Mouse (Mus musculus) C2C12 (cell line): ENCODE results near the gene Gk. TPM values are rescaled to one million over a fixed set of nuclear protein-coding genes. Genes with fewer than 3 reads are reported as not detected.

Source experiments
- H3K27me3 ChIP-seq: one replicate; pipeline ENCODE4 v1.6.1; 2011; ENCODE audit not compliant: control insufficient read depth, insufficient read depth, insufficient read length
- H3K36me3 ChIP-seq: one replicate; pipeline ENCODE4 v1.6.1; 2011; ENCODE audit not compliant: control insufficient read depth, insufficient read depth
- H3K4me3 ChIP-seq: one replicate; pipeline ENCODE4 v1.5.1; 2011; ENCODE audit warnings: mild to moderate bottlenecking, control low read depth; ENCODE audit not compliant: poor library complexity, insufficient read depth, severe bottlenecking
- H3K79me2 ChIP-seq: one replicate; pipeline ENCODE4 v1.6.1; 2011; ENCODE audit not compliant: control insufficient read depth, insufficient read depth
- H3K79me3 ChIP-seq: one replicate; pipeline ENCODE4 v1.6.1; 2011; ENCODE audit warnings: low read depth, control low read depth
- H3ac ChIP-seq: one replicate; pipeline ENCODE3; 2011; ENCODE audit warnings: low read depth; ENCODE audit not compliant: control insufficient read depth, insufficient read length
- CEBPB ChIP-seq: IDR thresholded peaks from one replicate; pipeline ENCODE4 v1.6.1; 2011; ENCODE audit warnings: low read depth, mild to moderate bottlenecking, control low read depth, moderate library complexity
- CTCF ChIP-seq: IDR thresholded peaks from one replicate; pipeline ENCODE4 v1.5.1; 2011; ENCODE audit not compliant: control insufficient read depth, insufficient read depth, insufficient read length
- FOSL1 ChIP-seq: IDR thresholded peaks from one replicate; pipeline ENCODE4 v1.8.0; 2011; ENCODE audit warnings: mild to moderate bottlenecking, low read length; ENCODE audit not compliant: poor library complexity, insufficient read depth, severe bottlenecking
- MAX ChIP-seq: IDR thresholded peaks from one replicate; pipeline ENCODE4 v1.6.1; 2011; ENCODE audit warnings: mild to moderate bottlenecking, control low read depth
- MYOD1 ChIP-seq: IDR thresholded peaks from one replicate; pipeline ENCODE4 v1.6.1; 2011; ENCODE audit warnings: low read depth; ENCODE audit not compliant: control insufficient read depth, insufficient read length
- MYOG ChIP-seq: IDR thresholded peaks from one replicate; pipeline ENCODE4 v1.6.1; 2011; ENCODE audit not compliant: control insufficient read depth, insufficient read length; ENCODE audit errors: extremely low read depth
- USF1 ChIP-seq: IDR thresholded peaks from one replicate; pipeline ENCODE4 v1.6.1; 2011; ENCODE audit warnings: low read depth, mild to moderate bottlenecking, control low read depth, moderate library complexity
- polyA plus RNA-seq: library from polyadenylated mRNA; unstranded; fragments of >200 nt; fragmentation: generic; extraction: Trizol; gene quantifications from one replicate; pipeline ENCODE4 v1.2.1, GENCODE M21; 2012; ENCODE audit warnings: missing spikeins

Gene Gk
- polyA plus RNA-seq, 1 experiment: 1.5 TPM

GRCm38 (mm10) chrX:85733228-85733627 lies 43.4 kb downstream of the Gk start:
- no peaks in the 10 kb centered on the region for H3K79me2 ChIP-seq
- no peak for TF ChIP-seq FOSL1
- TF ChIP-seq MYOG: no peak
- no peak for TF ChIP-seq MYOD1
- no peak for TF ChIP-seq MAX
- no peak for TF ChIP-seq CEBPB
- no peak for TF ChIP-seq USF1
- TF ChIP-seq CTCF: no peak
- H3K36me3 ChIP-seq: no peaks in the 10 kb centered on the region
- H3K4me3 ChIP-seq: no peak overlapping the region
- H3K27me3 ChIP-seq: no peaks in the 10 kb centered on the region
- H3K79me3 ChIP-seq: no peaks in the 10 kb centered on the region
- H3ac ChIP-seq: no peak overlapping the region

GRCm38 (mm10) chrX:85731133-85731938 lies 45.3 kb downstream of the Gk start:
- H3K79me3 ChIP-seq: no peaks in the 10 kb centered on the region
- no peaks in the 10 kb centered on the region for H3K36me3 ChIP-seq
- no peaks in the 10 kb centered on the region for H3K27me3 ChIP-seq
- H3ac ChIP-seq: no peak overlapping the region
- no peaks in the 10 kb centered on the region for H3K79me2 ChIP-seq
- TF ChIP-seq MYOG (no peak), MYOD1 (no peak), FOSL1 (no peak), MAX (no peak), CTCF (no peak), USF1 (no peak), CEBPB (no peak)
- H3K4me3 ChIP-seq: no peak overlapping the region

- no peak overlapping the region for H3K4me3 ChIP-seq
- H3K79me3 ChIP-seq: no peaks in the 10 kb centered on the region
- H3K27me3 ChIP-seq: no peaks in the 10 kb centered on the region
- H3K36me3 ChIP-seq: peaks cover 3% of the 10 kb centered on the region
- no peak overlapping the region for H3ac ChIP-seq
- H3K79me2 ChIP-seq: no peaks in the 10 kb centered on the region
- TF ChIP-seq CTCF (no peak), MAX (no peak), USF1 (no peak), FOSL1 (no peak), MYOG (no peak), CEBPB (no peak), MYOD1 (no peak)
These were observed 55.4 kb downstream of the Gk start for GRCm38 (mm10) chrX:85721226-85721625.

GRCm38 (mm10) chrX:85710399-85710798 lies 66.2 kb downstream of the Gk start:
- TF ChIP-seq MYOD1 (no peak), FOSL1 (no peak), MAX (no peak), CEBPB (no peak), MYOG (no peak), CTCF (no peak), USF1 (no peak)
- H3K79me3 ChIP-seq: no peaks in the 10 kb centered on the region
- no peaks in the 10 kb centered on the region for H3K27me3 ChIP-seq
- H3K36me3 ChIP-seq: no peaks in the 10 kb centered on the region
- no peaks in the 10 kb centered on the region for H3K79me2 ChIP-seq
- no peak overlapping the region for H3ac ChIP-seq
- H3K4me3 ChIP-seq: no peak overlapping the region

GRCm38 (mm10) chrX:85705715-85706114 lies 70.9 kb downstream of the Gk start:
- no peaks in the 10 kb centered on the region for H3K27me3 ChIP-seq
- H3K79me2 ChIP-seq: no peaks in the 10 kb centered on the region
- no peak overlapping the region for H3ac ChIP-seq
- TF ChIP-seq CEBPB: no peak
- no peak for TF ChIP-seq USF1
- no peak for TF ChIP-seq MAX
- H3K4me3 ChIP-seq: no peak overlapping the region
- no peaks in the 10 kb centered on the region for H3K36me3 ChIP-seq
- no peaks in the 10 kb centered on the region for H3K79me3 ChIP-seq

GRCm38 (mm10) chrX:85683723-85684122 lies 92.9 kb downstream of the Gk start:
- H3ac ChIP-seq: no peak overlapping the region
- TF ChIP-seq MAX (no peak), MYOD1 (no peak), FOSL1 (no peak), CTCF (no peak), MYOG (no peak), USF1 (no peak), CEBPB (no peak)
- no peak overlapping the region for H3K4me3 ChIP-seq
- H3K79me2 ChIP-seq: no peaks in the 10 kb centered on the region
- H3K36me3 ChIP-seq: no peaks in the 10 kb centered on the region
- H3K79me3 ChIP-seq: no peaks in the 10 kb centered on the region
- H3K27me3 ChIP-seq: no peaks in the 10 kb centered on the region
